Mouse (Mus musculus): Measurements from ENCODE around the gene Prss50. TPM values are rescaled to one million over a fixed set of nuclear protein-coding genes. Genes with fewer than 3 reads are reported as not detected.

Prss50 gene
- polyA plus RNA-seq, 1 experiment from 2014 or later = not detected

DNA sequence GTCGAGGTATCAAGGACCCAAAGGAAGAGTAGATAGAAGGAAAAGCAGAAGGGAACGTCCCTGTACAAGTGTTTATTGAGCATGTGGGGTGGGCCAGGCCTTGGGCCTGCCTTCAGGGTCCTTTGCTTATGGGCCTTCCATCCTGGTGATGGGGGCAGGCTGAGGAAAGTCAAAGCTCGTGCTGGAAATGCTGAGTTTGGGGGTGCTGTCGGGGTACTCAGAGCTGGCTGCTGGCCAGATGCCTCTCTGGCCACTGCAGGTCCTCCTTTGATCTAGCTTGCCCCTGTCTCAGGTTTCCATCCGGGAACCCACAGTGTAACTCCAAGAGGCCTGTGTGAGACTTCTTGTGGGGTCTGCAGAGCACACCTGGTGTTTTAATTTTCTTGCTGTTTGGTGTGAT is 756 bp downstream of the Prss50 start:
- no peak for ATAC-seq (ENCODE audit: insufficient number of reproducible peaks, insufficient read depth, low FRiP score, low read depth)
- H3K9ac ChIP-seq (replicated peaks; ENCODE audit: low read depth, low read length) = no peak overlapping the region
- WGBS = 37% methylated on average over 5 of the region's 5 CpGs
- H3K27ac ChIP-seq (ENCODE audit: low read length) = no peak overlapping the region
- no peaks in the 10 kb centered on the region for H3K9me3 ChIP-seq (ENCODE audit: control insufficient read depth, low read depth, low read length)
- H3K4me2 ChIP-seq (replicated peaks; ENCODE audit: low read depth, low read length) = no peak overlapping the region
- H3K4me3 ChIP-seq (ENCODE audit: low read depth, low read length) = no peak overlapping the region
- no peaks in the 10 kb centered on the region for H3K36me3 ChIP-seq (ENCODE audit: control insufficient read depth, insufficient read depth, low read length)
- 0 out of 2 replicates have a peak, but pooled peaks cover 5% of the 10 kb centered on the region for H3K4me1 ChIP-seq (ENCODE audit: control insufficient read depth, insufficient read depth, low read length)
- H3K27me3 ChIP-seq (ENCODE audit: control insufficient read depth, insufficient read depth, low read length) = 0 out of 2 replicates have a peak, but pooled peaks cover 4% of the 10 kb centered on the region

DNA sequence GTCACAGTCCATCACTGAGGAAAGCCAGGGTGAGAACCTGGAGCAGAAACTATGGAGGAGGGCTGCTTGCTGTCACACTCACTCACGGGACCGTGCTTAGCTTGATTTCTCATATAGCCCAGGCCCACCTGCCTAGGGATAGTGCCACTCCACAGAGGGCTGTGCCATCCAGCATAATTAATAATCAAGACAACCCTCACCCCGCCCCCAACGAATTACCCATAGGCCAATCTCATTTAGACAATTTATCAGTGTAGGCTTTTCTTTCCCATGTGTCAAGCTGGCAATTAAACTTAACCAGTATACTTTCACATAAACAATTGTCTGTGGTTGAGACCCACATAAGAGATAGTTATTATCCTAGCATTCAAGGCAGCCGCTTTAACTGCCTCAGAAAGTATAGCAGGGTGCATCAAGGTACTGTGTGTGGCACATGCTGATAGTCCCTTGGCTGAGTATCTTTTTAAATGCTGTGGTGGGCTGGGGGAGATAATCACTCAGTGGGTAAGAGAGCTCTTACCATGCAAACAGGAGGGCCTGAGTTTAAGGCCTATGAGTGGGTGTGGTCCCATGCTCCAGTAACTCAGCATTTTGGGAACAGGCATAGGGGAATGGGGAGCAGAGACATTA is 1.3 kb downstream of the Prss50 start:
- Histone ChIP-seq H3K27me3 (ENCODE audit: control insufficient read depth, insufficient read depth, low read length) (0 out of 2 replicates have a peak, but pooled peaks cover 4% of the 10 kb centered on the region), H3K9ac (replicated peaks; ENCODE audit: low read depth, low read length) (no peak overlapping the region), H3K4me3 (ENCODE audit: low read depth, low read length) (no peak overlapping the region), H3K4me2 (replicated peaks; ENCODE audit: low read depth, low read length) (no peak overlapping the region), H3K27ac (ENCODE audit: low read length) (no peak overlapping the region), H3K4me1 (ENCODE audit: control insufficient read depth, insufficient read depth, low read length) (0 out of 2 replicates have a peak, but pooled peaks cover 5% of the 10 kb centered on the region), H3K36me3 (ENCODE audit: control insufficient read depth, insufficient read depth, low read length) (no peaks in the 10 kb centered on the region), H3K9me3 (ENCODE audit: control insufficient read depth, low read depth, low read length) (no peaks in the 10 kb centered on the region)
- no peak for ATAC-seq (ENCODE audit: insufficient number of reproducible peaks, insufficient read depth, low FRiP score, low read depth)
- 76% methylated on average over 5 of the region's 5 CpGs for WGBS

DNA sequence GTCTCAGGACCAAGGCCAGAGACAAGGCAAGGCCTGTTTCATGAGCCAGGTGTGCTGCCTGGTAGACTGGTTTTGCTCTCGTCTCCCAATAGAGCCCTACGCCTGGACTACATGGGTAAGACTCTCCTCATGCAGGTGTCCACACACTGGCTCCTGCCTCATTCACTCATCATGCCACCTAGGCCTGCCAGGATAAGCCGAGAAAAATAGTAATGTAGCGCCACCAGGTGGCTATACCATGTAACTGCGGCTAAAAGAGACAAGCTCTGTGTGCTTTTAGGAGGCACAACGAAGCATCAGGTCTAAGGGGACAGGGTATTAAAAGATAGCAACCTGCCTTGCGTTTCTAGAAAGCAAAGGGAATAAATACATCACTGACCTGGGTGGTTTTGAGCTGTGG is 13.3 kb downstream of the Prss50 start:
- ATAC-seq (ENCODE audit: insufficient number of reproducible peaks, insufficient read depth, low FRiP score, low read depth) = no peak
- Histone ChIP-seq H3K27ac (ENCODE audit: low read length) (no peak overlapping the region), H3K9me3 (ENCODE audit: control insufficient read depth, low read depth, low read length) (no peaks in the 10 kb centered on the region), H3K36me3 (ENCODE audit: control insufficient read depth, insufficient read depth, low read length) (no peaks in the 10 kb centered on the region), H3K4me1 (ENCODE audit: control insufficient read depth, insufficient read depth, low read length) (peaks cover 6% of the 10 kb centered on the region; the same call in 1 of the 2 replicates), H3K9ac (replicated peaks; ENCODE audit: low read depth, low read length) (no peak overlapping the region), H3K4me2 (replicated peaks; ENCODE audit: low read depth, low read length) (no peak overlapping the region), H3K4me3 (ENCODE audit: low read depth, low read length) (no peak overlapping the region), H3K27me3 (ENCODE audit: control insufficient read depth, insufficient read depth, low read length) (0 out of 2 replicates have a peak, but pooled peaks cover 7% of the 10 kb centered on the region)
- WGBS = 25% methylated on average over 7 of the region's 7 CpGs

DNA sequence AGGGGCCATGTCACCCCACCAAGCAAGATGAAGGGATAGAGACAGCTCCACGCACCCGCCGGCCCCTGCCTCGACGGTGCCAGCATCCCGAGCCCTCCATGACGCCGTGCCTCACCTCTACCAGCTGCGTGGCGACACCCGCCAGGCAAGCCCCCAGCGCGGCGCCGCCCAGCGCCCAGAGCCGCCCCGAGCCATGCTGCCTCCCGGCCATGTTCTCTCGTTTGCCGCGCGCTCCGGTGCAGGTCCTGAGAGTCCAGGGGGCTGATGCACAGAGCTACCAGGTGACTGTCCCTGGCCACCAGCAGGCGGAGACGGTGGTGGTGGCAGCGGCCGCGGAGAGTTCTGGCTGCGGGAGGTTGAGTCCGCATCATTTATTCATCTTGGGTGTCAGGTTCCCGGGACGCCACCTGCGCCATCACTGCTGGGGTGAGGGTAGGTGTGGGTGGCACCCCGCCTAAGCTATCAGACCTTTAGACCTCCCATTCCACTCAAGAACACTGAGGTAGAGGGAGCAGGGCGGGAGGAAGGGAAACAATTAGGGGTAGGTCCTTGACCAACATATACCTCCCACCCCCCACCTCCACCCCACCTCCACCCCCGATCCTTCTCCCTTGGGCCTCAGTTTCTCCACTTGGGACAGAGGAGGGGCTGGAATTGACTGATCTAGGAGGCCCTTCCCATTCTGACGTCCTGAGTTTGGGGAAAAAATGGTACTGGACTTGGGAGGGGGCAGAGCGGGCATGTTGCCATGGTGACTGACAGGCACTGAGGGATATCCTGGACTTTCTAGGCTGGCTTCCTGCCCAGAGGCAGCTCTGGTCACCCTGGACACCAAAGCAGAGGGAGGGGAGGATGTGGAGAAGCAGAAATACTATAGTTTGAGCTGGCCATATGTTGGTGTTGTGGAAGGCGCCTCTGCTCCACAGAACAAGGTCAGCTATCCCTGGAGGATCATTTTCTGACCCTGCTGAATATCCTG is 16.2 kb downstream of the Prss50 start:
- Histone ChIP-seq H3K4me3 (ENCODE audit: low read depth, low read length) (peak overlapping the region; percentile 14; the same call in 1 of the 2 replicates), H3K9me3 (ENCODE audit: control insufficient read depth, low read depth, low read length) (no peaks in the 10 kb centered on the region), H3K36me3 (ENCODE audit: control insufficient read depth, insufficient read depth, low read length) (no peaks in the 10 kb centered on the region), H3K27ac (ENCODE audit: low read length) (no peak overlapping the region), H3K27me3 (ENCODE audit: control insufficient read depth, insufficient read depth, low read length) (0 out of 2 replicates have a peak, but pooled peaks cover 7% of the 10 kb centered on the region), H3K4me1 (ENCODE audit: control insufficient read depth, insufficient read depth, low read length) (peaks cover 6% of the 10 kb centered on the region; the same call in 1 of the 2 replicates), H3K9ac (replicated peaks; ENCODE audit: low read depth, low read length) (no peak overlapping the region), H3K4me2 (replicated peaks; ENCODE audit: low read depth, low read length) (peak overlapping the region; percentile 43)
- ATAC-seq (ENCODE audit: insufficient number of reproducible peaks, insufficient read depth, low FRiP score, low read depth) = peak; percentile 35; the same call in 1 of the 2 replicates
- 8% methylated on average over 40 of the region's 40 CpGs for WGBS

DNA sequence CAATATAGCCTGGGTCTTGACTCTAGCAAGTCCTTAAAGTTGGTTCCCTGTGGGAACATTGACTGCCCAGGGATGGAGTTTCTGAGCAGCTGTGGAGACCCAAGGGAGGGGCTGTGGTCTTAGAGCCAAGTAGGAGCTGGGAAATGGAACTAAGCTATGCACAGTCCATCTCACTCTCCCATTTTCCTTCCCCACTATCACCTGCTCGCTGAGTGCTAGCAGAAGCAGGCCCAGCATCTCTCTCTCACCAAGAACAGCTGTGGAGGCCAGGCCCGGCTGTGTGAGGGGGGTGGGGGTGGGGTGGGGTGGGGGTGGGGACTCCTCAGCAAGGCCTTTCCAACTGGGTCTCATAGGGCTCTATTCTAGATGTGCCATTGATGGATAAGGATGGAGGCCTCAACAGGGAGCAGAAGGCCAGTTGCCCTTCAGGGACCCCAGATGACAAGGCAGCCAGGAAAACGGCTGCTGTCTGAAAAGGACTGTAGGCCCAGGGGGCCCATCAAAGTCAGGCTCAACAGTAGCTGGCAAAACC is 17.0 kb downstream of the Prss50 start:
- no peak; the same call in 1 of the 2 replicates for ATAC-seq (ENCODE audit: insufficient number of reproducible peaks, insufficient read depth, low FRiP score, low read depth)
- Histone ChIP-seq H3K27ac (ENCODE audit: low read length) (no peak overlapping the region), H3K27me3 (ENCODE audit: control insufficient read depth, insufficient read depth, low read length) (0 out of 2 replicates have a peak, but pooled peaks cover 7% of the 10 kb centered on the region), H3K4me1 (ENCODE audit: control insufficient read depth, insufficient read depth, low read length) (peaks cover 6% of the 10 kb centered on the region; the same call in 1 of the 2 replicates), H3K4me3 (ENCODE audit: low read depth, low read length) (no peak overlapping the region), H3K9me3 (ENCODE audit: control insufficient read depth, low read depth, low read length) (no peaks in the 10 kb centered on the region), H3K36me3 (ENCODE audit: control insufficient read depth, insufficient read depth, low read length) (no peaks in the 10 kb centered on the region), H3K9ac (replicated peaks; ENCODE audit: low read depth, low read length) (no peak overlapping the region), H3K4me2 (replicated peaks; ENCODE audit: low read depth, low read length) (no peak overlapping the region)
- 10% methylated on average over 3 of the region's 3 CpGs for WGBS

DNA sequence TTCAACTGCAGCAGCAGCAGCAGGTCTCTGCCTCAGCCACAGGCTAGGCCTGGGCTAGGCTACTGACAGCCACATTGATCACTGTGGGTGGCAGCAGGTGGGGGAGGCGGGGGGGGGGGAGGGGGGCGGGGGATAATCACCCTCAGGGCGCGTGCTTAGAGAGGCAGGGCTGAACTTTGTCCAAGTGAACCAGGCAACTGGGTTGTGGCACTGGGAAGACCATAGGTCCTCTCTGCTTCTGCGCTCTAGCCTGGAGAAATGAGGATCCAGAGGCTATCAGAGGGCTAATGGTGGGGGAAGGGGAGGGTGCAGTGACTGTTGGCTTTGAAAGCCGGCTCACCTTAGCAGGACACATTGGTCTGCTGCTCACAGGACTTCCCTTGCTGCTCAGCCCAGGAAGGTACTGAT is 17.5 kb downstream of the Prss50 start:
- Histone ChIP-seq H3K36me3 (ENCODE audit: control insufficient read depth, insufficient read depth, low read length) (no peaks in the 10 kb centered on the region), H3K4me1 (ENCODE audit: control insufficient read depth, insufficient read depth, low read length) (peaks cover 6% of the 10 kb centered on the region; the same call in 1 of the 2 replicates), H3K9me3 (ENCODE audit: control insufficient read depth, low read depth, low read length) (no peaks in the 10 kb centered on the region), H3K27ac (ENCODE audit: low read length) (no peak overlapping the region), H3K9ac (replicated peaks; ENCODE audit: low read depth, low read length) (no peak overlapping the region), H3K4me2 (replicated peaks; ENCODE audit: low read depth, low read length) (no peak overlapping the region), H3K27me3 (ENCODE audit: control insufficient read depth, insufficient read depth, low read length) (0 out of 2 replicates have a peak, but pooled peaks cover 7% of the 10 kb centered on the region), H3K4me3 (ENCODE audit: low read depth, low read length) (no peak overlapping the region)
- ATAC-seq (ENCODE audit: insufficient number of reproducible peaks, insufficient read depth, low FRiP score, low read depth) = no peak; the same call in 1 of the 2 replicates
- 21% methylated on average over 5 of the region's 6 CpGs for WGBS

DNA sequence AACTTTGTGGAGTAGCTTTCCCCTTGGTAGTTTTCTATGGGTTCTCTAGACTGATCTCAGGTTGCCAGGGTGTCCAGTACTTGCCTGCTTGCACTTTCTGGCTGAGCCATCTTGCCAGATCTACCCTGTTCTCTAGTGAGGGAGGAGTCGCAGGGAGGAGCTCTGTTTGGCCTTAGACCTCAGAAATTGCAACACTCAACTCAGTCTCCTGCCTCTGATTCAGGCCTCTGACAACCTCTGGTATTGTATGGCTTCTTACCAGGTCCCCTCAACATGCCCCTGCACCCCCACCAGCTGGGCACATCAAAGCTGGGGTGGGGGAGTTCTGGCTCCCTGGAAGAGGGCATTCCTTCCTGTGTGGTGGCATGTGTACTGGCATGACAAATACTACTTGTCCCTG is 19.6 kb downstream of the Prss50 start:
- ATAC-seq (ENCODE audit: insufficient number of reproducible peaks, insufficient read depth, low FRiP score, low read depth) = no peak
- no peaks in the 10 kb centered on the region for H3K9me3 ChIP-seq (ENCODE audit: control insufficient read depth, low read depth, low read length)
- H3K27me3 ChIP-seq (ENCODE audit: control insufficient read depth, insufficient read depth, low read length) = peaks cover 12% of the 10 kb centered on the region; the same call in 1 of the 2 replicates
- H3K27ac ChIP-seq (ENCODE audit: low read length) = no peak overlapping the region
- peaks cover 6% of the 10 kb centered on the region; the same call in 1 of the 2 replicates for H3K4me1 ChIP-seq (ENCODE audit: control insufficient read depth, insufficient read depth, low read length)
- H3K4me2 ChIP-seq (replicated peaks; ENCODE audit: low read depth, low read length) = no peak overlapping the region
- WGBS = 90% methylated on average over 1 of the region's 1 CpGs
- H3K36me3 ChIP-seq (ENCODE audit: control insufficient read depth, insufficient read depth, low read length) = no peaks in the 10 kb centered on the region
- no peak overlapping the region for H3K4me3 ChIP-seq (ENCODE audit: low read depth, low read length)
- no peak overlapping the region for H3K9ac ChIP-seq (replicated peaks; ENCODE audit: low read depth, low read length)

DNA sequence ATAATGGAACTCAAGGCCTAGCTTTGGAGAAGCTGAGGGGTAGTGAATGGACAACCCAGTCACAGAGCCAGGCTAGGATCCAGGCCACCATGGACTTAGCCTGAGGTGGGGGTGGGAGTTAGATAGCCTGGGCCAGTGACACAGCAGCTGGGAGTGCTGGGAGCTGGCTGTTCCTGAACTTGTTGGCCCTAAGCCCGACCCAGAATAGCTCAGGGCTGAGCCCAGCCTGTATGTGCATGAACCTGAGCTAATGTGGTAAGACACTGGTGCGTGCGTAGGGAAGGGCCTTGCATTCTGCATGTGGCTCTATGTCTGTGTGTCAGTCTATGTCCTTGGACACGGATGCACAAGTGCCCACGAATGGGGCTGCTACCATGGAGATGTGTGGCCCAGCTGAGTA is 20.1 kb downstream of the Prss50 start:
- H3K27me3 ChIP-seq (ENCODE audit: control insufficient read depth, insufficient read depth, low read length) = peaks cover 11% of the 10 kb centered on the region; the same call in 1 of the 2 replicates
- H3K4me2 ChIP-seq (replicated peaks; ENCODE audit: low read depth, low read length) = no peak overlapping the region
- peaks cover 6% of the 10 kb centered on the region; the same call in 1 of the 2 replicates for H3K4me1 ChIP-seq (ENCODE audit: control insufficient read depth, insufficient read depth, low read length)
- no peaks in the 10 kb centered on the region for H3K9me3 ChIP-seq (ENCODE audit: control insufficient read depth, low read depth, low read length)
- 90% methylated on average over 5 of the region's 5 CpGs for WGBS
- no peak overlapping the region for H3K27ac ChIP-seq (ENCODE audit: low read length)
- no peaks in the 10 kb centered on the region for H3K36me3 ChIP-seq (ENCODE audit: control insufficient read depth, insufficient read depth, low read length)
- no peak overlapping the region for H3K9ac ChIP-seq (replicated peaks; ENCODE audit: low read depth, low read length)
- H3K4me3 ChIP-seq (ENCODE audit: low read depth, low read length) = no peak overlapping the region
- no peak for ATAC-seq (ENCODE audit: insufficient number of reproducible peaks, insufficient read depth, low FRiP score, low read depth)

Data from stomach, embryonic 14.5 days (tissue).